Mouse (Mus musculus) C2C12 (cell line): ENCODE results near the gene Gch1. TPM values are rescaled to one million over a fixed set of nuclear protein-coding genes. Genes with fewer than 3 reads are reported as not detected.
A peak's percentile ranks its signal among the peaks of the same experiment; 100 is the strongest.

ENCODE experiments used
- H3K27me3 ChIP-seq: one replicate; pipeline ENCODE4 v1.6.1; 2011; ENCODE audit not compliant: control insufficient read depth, insufficient read depth, insufficient read length
- H3K36me3 ChIP-seq: one replicate; pipeline ENCODE4 v1.6.1; 2011; ENCODE audit not compliant: control insufficient read depth, insufficient read depth
- H3K4me3 ChIP-seq: one replicate; pipeline ENCODE4 v1.5.1; 2011; ENCODE audit warnings: mild to moderate bottlenecking, control low read depth; ENCODE audit not compliant: poor library complexity, insufficient read depth, severe bottlenecking
- H3K79me2 ChIP-seq: one replicate; pipeline ENCODE4 v1.6.1; 2011; ENCODE audit not compliant: control insufficient read depth, insufficient read depth
- H3K79me3 ChIP-seq: one replicate; pipeline ENCODE4 v1.6.1; 2011; ENCODE audit warnings: low read depth, control low read depth
- H3ac ChIP-seq: one replicate; pipeline ENCODE3; 2011; ENCODE audit warnings: low read depth; ENCODE audit not compliant: control insufficient read depth, insufficient read length
- CEBPB ChIP-seq: IDR thresholded peaks from one replicate; pipeline ENCODE4 v1.6.1; 2011; ENCODE audit warnings: low read depth, mild to moderate bottlenecking, control low read depth, moderate library complexity
- CTCF ChIP-seq: IDR thresholded peaks from one replicate; pipeline ENCODE4 v1.5.1; 2011; ENCODE audit not compliant: control insufficient read depth, insufficient read depth, insufficient read length
- FOSL1 ChIP-seq: IDR thresholded peaks from one replicate; pipeline ENCODE4 v1.8.0; 2011; ENCODE audit warnings: mild to moderate bottlenecking, low read length; ENCODE audit not compliant: poor library complexity, insufficient read depth, severe bottlenecking
- MAX ChIP-seq: IDR thresholded peaks from one replicate; pipeline ENCODE4 v1.6.1; 2011; ENCODE audit warnings: mild to moderate bottlenecking, control low read depth
- MYOD1 ChIP-seq: IDR thresholded peaks from one replicate; pipeline ENCODE4 v1.6.1; 2011; ENCODE audit warnings: low read depth; ENCODE audit not compliant: control insufficient read depth, insufficient read length
- MYOG ChIP-seq: IDR thresholded peaks from one replicate; pipeline ENCODE4 v1.6.1; 2011; ENCODE audit not compliant: control insufficient read depth, insufficient read length; ENCODE audit errors: extremely low read depth
- USF1 ChIP-seq: IDR thresholded peaks from one replicate; pipeline ENCODE4 v1.6.1; 2011; ENCODE audit warnings: low read depth, mild to moderate bottlenecking, control low read depth, moderate library complexity
- polyA plus RNA-seq: library from polyadenylated mRNA; unstranded; fragments of >200 nt; fragmentation: generic; extraction: Trizol; gene quantifications from one replicate; pipeline ENCODE4 v1.2.1, GENCODE M21; 2012; ENCODE audit warnings: missing spikeins

Gch1 gene
- polyA plus RNA-seq, 1 experiment, result 9.6 TPM

- H3K4me3 ChIP-seq, result no peak overlapping the region
- TF ChIP-seq USF1 (no peak), MYOG (no peak), MYOD1 (no peak), CEBPB (no peak), FOSL1 (no peak), MAX (no peak)
- H3K27me3 ChIP-seq, result no peaks in the 10 kb centered on the region
- no peak overlapping the region for H3ac ChIP-seq
- H3K36me3 ChIP-seq, result no peaks in the 10 kb centered on the region
- H3K79me3 ChIP-seq, result no peaks in the 10 kb centered on the region
- H3K79me2 ChIP-seq, result no peaks in the 10 kb centered on the region
Measured at GRCm38 (mm10) chr14:47233602-47234001, 44.4 kb upstream of the Gch1 start.

- Histone ChIP-seq H3K36me3 (no peaks in the 10 kb centered on the region), H3K4me3 (no peak overlapping the region), H3K79me3 (no peaks in the 10 kb centered on the region), H3K27me3 (no peaks in the 10 kb centered on the region), H3K79me2 (no peaks in the 10 kb centered on the region), H3ac (no peak overlapping the region)
- TF ChIP-seq MYOD1, result peak; percentile 66
- no peak for TF ChIP-seq FOSL1
Measured at GRCm38 (mm10) chr14:47229796-47230376, 40.7 kb upstream of the Gch1 start.

- Histone ChIP-seq H3ac (no peak overlapping the region), H3K27me3 (no peaks in the 10 kb centered on the region), H3K79me2 (no peaks in the 10 kb centered on the region), H3K36me3 (no peaks in the 10 kb centered on the region), H3K79me3 (no peaks in the 10 kb centered on the region), H3K4me3 (no peak overlapping the region)
- no peak for TF ChIP-seq MAX
- TF ChIP-seq FOSL1, result no peak
- no peak for TF ChIP-seq MYOG
- no peak for TF ChIP-seq MYOD1
Measured at GRCm38 (mm10) chr14:47225931-47226330, 36.7 kb upstream of the Gch1 start.

GRCm38 (mm10) chr14:47224476-47225325 lies 35.5 kb upstream of the Gch1 start:
- no peak for TF ChIP-seq USF1
- TF ChIP-seq CEBPB, result no peak
- no peak for TF ChIP-seq MAX
- TF ChIP-seq FOSL1, result no peak
- TF ChIP-seq CTCF, result no peak
- TF ChIP-seq MYOD1, result no peak
- no peak for TF ChIP-seq MYOG
- Histone ChIP-seq H3K4me3 (no peak overlapping the region), H3K79me3 (no peaks in the 10 kb centered on the region), H3K36me3 (no peaks in the 10 kb centered on the region), H3K27me3 (no peaks in the 10 kb centered on the region), H3ac (no peak overlapping the region), H3K79me2 (no peaks in the 10 kb centered on the region)

GRCm38 (mm10) chr14:47222631-47223450 lies 33.6 kb upstream of the Gch1 start:
- no peaks in the 10 kb centered on the region for H3K79me3 ChIP-seq

More at GRCm38 (mm10) chr14:47222631-47223450, 33.6 kb upstream of the Gch1 start:
- TF ChIP-seq CEBPB, result no peak
- no peak for TF ChIP-seq FOSL1
- TF ChIP-seq CTCF, result no peak
- no peak for TF ChIP-seq MYOD1
- TF ChIP-seq MAX, result no peak
- TF ChIP-seq USF1, result no peak
- no peak for TF ChIP-seq MYOG
- Histone ChIP-seq H3K27me3 (no peaks in the 10 kb centered on the region), H3ac (no peak overlapping the region), H3K4me3 (no peak overlapping the region), H3K79me2 (no peaks in the 10 kb centered on the region), H3K36me3 (no peaks in the 10 kb centered on the region)
